Mouse (Mus musculus): Measurements from ENCODE around the gene Gabrb2. TPM values are rescaled to one million over a fixed set of nuclear protein-coding genes. Genes with fewer than 3 reads are reported as not detected.

Gabrb2 gene
- polyA plus RNA-seq, 1 experiment from 2014 or later, result 17.3 TPM

GRCm38 (mm10) chr11:42650111-42650510, 230.6 kb downstream of the Gabrb2 start:
- no peaks in the 10 kb centered on the region for H3K27me3 ChIP-seq (replicated peaks; ENCODE audit: control insufficient read depth, insufficient read depth, low read length)
- no peak overlapping the region for H3K4me2 ChIP-seq (ENCODE audit: low read length)
- 56% methylated on average over 5 of the region's 5 CpGs for WGBS
- H3K4me3 ChIP-seq (ENCODE audit: low read length), result no peak overlapping the region
- peak; percentile 73; the same call in 1 of the 2 replicates for ATAC-seq
- no peaks in the 10 kb centered on the region for H3K36me3 ChIP-seq (ENCODE audit: control insufficient read depth, insufficient read depth, low read length)
- H3K27ac ChIP-seq (ENCODE audit: low read depth, low read length), result no peak overlapping the region
- H3K9me3 ChIP-seq (ENCODE audit: control insufficient read depth, low read length), result no peaks in the 10 kb centered on the region
- no peaks in the 10 kb centered on the region for H3K4me1 ChIP-seq (ENCODE audit: control insufficient read depth, insufficient read depth, low read depth, low read length)
- no peak overlapping the region for H3K9ac ChIP-seq (ENCODE audit: low read depth, low read length)

- H3K36me3 ChIP-seq (ENCODE audit: control insufficient read depth, insufficient read depth, low read length), result no peaks in the 10 kb centered on the region
- H3K9ac ChIP-seq (ENCODE audit: low read depth, low read length), result no peak overlapping the region
- ATAC-seq, result no peak
- no peaks in the 10 kb centered on the region for H3K27me3 ChIP-seq (replicated peaks; ENCODE audit: control insufficient read depth, insufficient read depth, low read length)
- H3K4me3 ChIP-seq (ENCODE audit: low read length), result no peak overlapping the region
- no peak overlapping the region for H3K4me2 ChIP-seq (ENCODE audit: low read length)
- H3K9me3 ChIP-seq (ENCODE audit: control insufficient read depth, low read length), result no peaks in the 10 kb centered on the region; the same call in 1 of the 2 replicates
- no peak overlapping the region for H3K27ac ChIP-seq (ENCODE audit: low read depth, low read length)
- no peaks in the 10 kb centered on the region for H3K4me1 ChIP-seq (ENCODE audit: control insufficient read depth, insufficient read depth, low read depth, low read length)
Measured at GRCm38 (mm10) chr11:42651572-42651971, 232.0 kb downstream of the Gabrb2 start.

GRCm38 (mm10) chr11:42654189-42654588, 234.6 kb downstream of the Gabrb2 start:
- Histone ChIP-seq H3K27me3 (replicated peaks; ENCODE audit: control insufficient read depth, insufficient read depth, low read length) (no peaks in the 10 kb centered on the region), H3K9ac (ENCODE audit: low read depth, low read length) (no peak overlapping the region), H3K27ac (ENCODE audit: low read depth, low read length) (no peak overlapping the region), H3K4me2 (ENCODE audit: low read length) (no peak overlapping the region), H3K4me1 (ENCODE audit: control insufficient read depth, insufficient read depth, low read depth, low read length) (no peaks in the 10 kb centered on the region), H3K4me3 (ENCODE audit: low read length) (no peak overlapping the region), H3K36me3 (ENCODE audit: control insufficient read depth, insufficient read depth, low read length) (no peaks in the 10 kb centered on the region), H3K9me3 (ENCODE audit: control insufficient read depth, low read length) (no peaks in the 10 kb centered on the region; the same call in 1 of the 2 replicates)
- 22% methylated on average over 3 of the region's 3 CpGs for WGBS
- no peak for ATAC-seq

- 93% methylated on average over 4 of the region's 4 CpGs for WGBS
- Histone ChIP-seq H3K9ac (ENCODE audit: low read depth, low read length) (no peak overlapping the region), H3K27me3 (replicated peaks; ENCODE audit: control insufficient read depth, insufficient read depth, low read length) (no peaks in the 10 kb centered on the region), H3K9me3 (ENCODE audit: control insufficient read depth, low read length) (0 out of 2 replicates have a peak, but pooled peaks cover under 1% of the 10 kb centered on the region), H3K36me3 (ENCODE audit: control insufficient read depth, insufficient read depth, low read length) (no peaks in the 10 kb centered on the region), H3K27ac (ENCODE audit: low read depth, low read length) (no peak overlapping the region), H3K4me2 (ENCODE audit: low read length) (no peak overlapping the region), H3K4me1 (ENCODE audit: control insufficient read depth, insufficient read depth, low read depth, low read length) (no peaks in the 10 kb centered on the region), H3K4me3 (ENCODE audit: low read length) (no peak overlapping the region)
- no peak for ATAC-seq
Measured at GRCm38 (mm10) chr11:42668657-42669056, 249.1 kb downstream of the Gabrb2 start.

Other genes with a start within 250 kb of the Gabrb2 start
- gene Gabra1, start 236.8 kb upstream of the Gabrb2 start, polyA plus RNA-seq (2015; fragmentation: Nextera tagmentation; extraction: Ambion mirVana), result 24.2 and 24.8 TPM in 2 replicates
- not detected in 2 replicates for gene Gabra6, start 98.7 kb upstream of the Gabrb2 start, polyA plus RNA-seq (2015; fragmentation: Nextera tagmentation; extraction: Ambion mirVana)